Mouse (Mus musculus): Measurements from ENCODE around the gene Comp. TPM values are rescaled to one million over a fixed set of nuclear protein-coding genes. Genes with fewer than 3 reads are reported as not detected.
A peak's percentile ranks its signal among the peaks of the same experiment; 100 is the strongest.

Gene Comp
- total RNA-seq, 1 experiment = 1.2 TPM

DNA sequence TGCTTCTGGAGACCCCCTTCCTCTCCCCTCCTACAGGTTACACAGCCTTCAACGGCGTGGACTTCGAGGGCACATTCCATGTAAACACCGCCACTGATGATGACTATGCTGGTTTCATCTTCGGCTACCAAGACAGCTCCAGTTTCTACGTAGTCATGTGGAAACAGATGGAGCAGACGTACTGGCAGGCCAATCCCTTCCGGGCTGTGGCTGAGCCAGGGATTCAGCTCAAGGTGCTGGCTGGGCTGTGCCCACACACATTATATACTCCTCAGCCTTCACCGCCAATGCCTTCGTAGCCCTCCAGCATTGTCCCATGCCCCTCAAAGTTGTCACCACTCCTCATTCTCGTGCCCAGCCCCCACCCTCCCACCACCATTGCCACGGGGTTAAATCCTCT is 6.7 kb downstream of the Comp start:
- Histone ChIP-seq H3K4me1 (ENCODE audit: control insufficient read depth in 2 of 2, insufficient read depth in 2 of 2, low read length in 2 of 2, poor library complexity in 1 of 2) (peaks cover 0 to 13% of the 10 kb centered on the region in 2 experiments; a peak in 1 of 4 replicates), H3K27ac (ENCODE audit: insufficient read depth, low read depth, low read length, poor library complexity, severe bottlenecking) (no peak overlapping the region), H3K9ac (ENCODE audit: insufficient read depth, low read depth, low read length, poor library complexity, severe bottlenecking) (no peak overlapping the region), H3K36me3 (ENCODE audit: control insufficient read depth, insufficient read depth, low read length, poor library complexity, severe bottlenecking) (no peaks in the 10 kb centered on the region), H3K4me3 (ENCODE audit: insufficient read depth in 1 of 2, low read depth in 1 of 2, low read length in 2 of 2, poor library complexity in 1 of 2, severe bottlenecking in 1 of 2) (no peak overlapping the region), H3K9me3 (ENCODE audit: control insufficient read depth, insufficient read depth, low read depth, low read length) (no peaks in the 10 kb centered on the region)
- TF ChIP-seq ZC3H11A (IDR thresholded peaks at IDR 0.05; ENCODE audit: borderline replicate concordance, low read depth, low read length) = no peak
- no peak for TF ChIP-seq CHD2 (IDR thresholded peaks at IDR 0.05; ENCODE audit: low read depth, low read length)
- TF ChIP-seq HCFC1 (IDR thresholded peaks at IDR 0.05; ENCODE audit: borderline replicate concordance, insufficient read depth, low read length) = no peak
- no peak for TF ChIP-seq ZNF384 (IDR thresholded peaks at IDR 0.05; ENCODE audit: low read depth, low read length)
- TF ChIP-seq MAFK (IDR thresholded peaks at IDR 0.05; ENCODE audit: insufficient read depth, low read depth, low read length) = no peak
- in situ Hi-C loops (cut with MboI; ENCODE audit: low sequenced_read_pairs in 2 of 2, unreplicated experiment in 2 of 2) = no loop called here
- DNase-seq (ENCODE audit: low read depth, low spot score) = no peak

- TF ChIP-seq ZC3H11A (IDR thresholded peaks at IDR 0.05; ENCODE audit: borderline replicate concordance, low read depth, low read length) = no peak
- TF ChIP-seq MAFK (IDR thresholded peaks at IDR 0.05; ENCODE audit: insufficient read depth, low read depth, low read length) = no peak
- no peak for TF ChIP-seq HCFC1 (IDR thresholded peaks at IDR 0.05; ENCODE audit: borderline replicate concordance, insufficient read depth, low read length)
- no peak for TF ChIP-seq ZNF384 (IDR thresholded peaks at IDR 0.05; ENCODE audit: low read depth, low read length)
- no peak for TF ChIP-seq CHD2 (IDR thresholded peaks at IDR 0.05; ENCODE audit: low read depth, low read length)
- H3K4me1 ChIP-seq (ENCODE audit: control insufficient read depth in 2 of 2, insufficient read depth in 2 of 2, low read length in 2 of 2, poor library complexity in 1 of 2) = no peaks in the 10 kb centered on the region
- DNase-seq (ENCODE audit: low read depth, low spot score) = peak; percentile 44
- in situ Hi-C loops (cut with MboI; ENCODE audit: low sequenced_read_pairs in 2 of 2, unreplicated experiment in 2 of 2) = no loop called here
- no peaks in the 10 kb centered on the region for H3K36me3 ChIP-seq (ENCODE audit: control insufficient read depth, insufficient read depth, low read length, poor library complexity, severe bottlenecking)
- no peak overlapping the region for H3K27ac ChIP-seq (ENCODE audit: insufficient read depth, low read depth, low read length, poor library complexity, severe bottlenecking)
- H3K9me3 ChIP-seq (ENCODE audit: control insufficient read depth, insufficient read depth, low read depth, low read length) = no peaks in the 10 kb centered on the region
- no peak overlapping the region for H3K9ac ChIP-seq (ENCODE audit: insufficient read depth, low read depth, low read length, poor library complexity, severe bottlenecking)
- no peak overlapping the region for H3K4me3 ChIP-seq (ENCODE audit: insufficient read depth in 1 of 2, low read depth in 1 of 2, low read length in 2 of 2, poor library complexity in 1 of 2, severe bottlenecking in 1 of 2)
These were observed 9.9 kb downstream of the Comp start for GRCm38 (mm10) chr8:70383287-70383686.

GRCm38 (mm10) chr8:70389678-70390077 is 16.3 kb downstream of the Comp start:
- Histone ChIP-seq H3K36me3 (ENCODE audit: control insufficient read depth, insufficient read depth, low read length, poor library complexity, severe bottlenecking) (no peaks in the 10 kb centered on the region), H3K9me3 (ENCODE audit: control insufficient read depth, insufficient read depth, low read depth, low read length) (no peaks in the 10 kb centered on the region), H3K4me3 (ENCODE audit: insufficient read depth in 1 of 2, low read depth in 1 of 2, low read length in 2 of 2, poor library complexity in 1 of 2, severe bottlenecking in 1 of 2) (no peak overlapping the region), H3K9ac (ENCODE audit: insufficient read depth, low read depth, low read length, poor library complexity, severe bottlenecking) (no peak overlapping the region), H3K4me1 (ENCODE audit: control insufficient read depth in 2 of 2, insufficient read depth in 2 of 2, low read length in 2 of 2, poor library complexity in 1 of 2) (peaks cover 0 to 2% of the 10 kb centered on the region in 2 experiments; a peak in 1 of 4 replicates), H3K27ac (ENCODE audit: insufficient read depth, low read depth, low read length, poor library complexity, severe bottlenecking) (no peak overlapping the region)
- no peak for TF ChIP-seq ZC3H11A (IDR thresholded peaks at IDR 0.05; ENCODE audit: borderline replicate concordance, low read depth, low read length)
- TF ChIP-seq CHD2 (IDR thresholded peaks at IDR 0.05; ENCODE audit: low read depth, low read length) = no peak
- no peak for TF ChIP-seq MAFK (IDR thresholded peaks at IDR 0.05; ENCODE audit: insufficient read depth, low read depth, low read length)
- no peak for TF ChIP-seq ZNF384 (IDR thresholded peaks at IDR 0.05; ENCODE audit: low read depth, low read length)
- no peak for TF ChIP-seq HCFC1 (IDR thresholded peaks at IDR 0.05; ENCODE audit: borderline replicate concordance, insufficient read depth, low read length)
- in situ Hi-C loops (cut with MboI; ENCODE audit: low sequenced_read_pairs in 2 of 2, unreplicated experiment in 2 of 2) = no loop called here
- no peak for DNase-seq (ENCODE audit: low read depth, low spot score)

DNA sequence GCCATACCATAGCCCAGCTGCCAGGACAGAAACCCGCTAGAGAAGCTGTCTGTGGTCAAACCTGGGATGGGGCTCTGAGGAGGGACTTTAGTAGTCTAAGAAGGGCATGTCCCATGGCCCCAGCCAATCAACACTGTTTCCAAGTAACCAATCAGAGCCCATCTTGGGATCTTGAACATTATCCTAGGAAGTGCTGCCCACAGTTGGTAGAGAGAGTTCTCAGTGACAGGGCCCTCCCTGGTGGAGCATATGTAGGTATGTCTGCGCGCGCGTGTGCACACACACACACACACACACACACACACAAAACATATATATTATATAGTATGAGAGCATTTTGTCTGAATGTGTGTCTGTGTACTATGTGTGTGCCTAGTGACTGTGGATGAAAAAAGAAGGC is 19.7 kb downstream of the Comp start:
- no peak for TF ChIP-seq CHD2 (IDR thresholded peaks at IDR 0.05; ENCODE audit: low read depth, low read length)
- no peak for TF ChIP-seq MAFK (IDR thresholded peaks at IDR 0.05; ENCODE audit: insufficient read depth, low read depth, low read length)
- TF ChIP-seq ZC3H11A (IDR thresholded peaks at IDR 0.05; ENCODE audit: borderline replicate concordance, low read depth, low read length) = no peak
- TF ChIP-seq ZNF384 (IDR thresholded peaks at IDR 0.05; ENCODE audit: low read depth, low read length) = no peak
- no peak for TF ChIP-seq HCFC1 (IDR thresholded peaks at IDR 0.05; ENCODE audit: borderline replicate concordance, insufficient read depth, low read length)
- Histone ChIP-seq H3K9ac (ENCODE audit: insufficient read depth, low read depth, low read length, poor library complexity, severe bottlenecking) (no peak overlapping the region), H3K36me3 (ENCODE audit: control insufficient read depth, insufficient read depth, low read length, poor library complexity, severe bottlenecking) (no peaks in the 10 kb centered on the region), H3K4me1 (ENCODE audit: control insufficient read depth in 2 of 2, insufficient read depth in 2 of 2, low read length in 2 of 2, poor library complexity in 1 of 2) (peaks cover 0 to 4% of the 10 kb centered on the region in 2 experiments; a peak in 1 of 4 replicates), H3K9me3 (ENCODE audit: control insufficient read depth, insufficient read depth, low read depth, low read length) (no peaks in the 10 kb centered on the region), H3K4me3 (ENCODE audit: insufficient read depth in 1 of 2, low read depth in 1 of 2, low read length in 2 of 2, poor library complexity in 1 of 2, severe bottlenecking in 1 of 2) (no peak overlapping the region), H3K27ac (ENCODE audit: insufficient read depth, low read depth, low read length, poor library complexity, severe bottlenecking) (no peak overlapping the region)
- in situ Hi-C loops (cut with MboI; ENCODE audit: low sequenced_read_pairs in 2 of 2, unreplicated experiment in 2 of 2) = no loop called here
- DNase-seq (ENCODE audit: low read depth, low spot score) = peak; percentile 81
